Mouse (Mus musculus) liver, embryonic 14.5 days (tissue): ENCODE data around the gene Accs.

Experiments used
- CTCF ChIP-seq: IDR thresholded peaks from 2 replicates; pipeline ENCODE4 v1.5.1; 2016; ENCODE audit warnings: antibody characterized with exemption, low read depth, control low read depth
- EP300 ChIP-seq: IDR thresholded peaks from 2 replicates; pipeline ENCODE4 v1.6.1; 2016; ENCODE audit warnings: antibody characterized with exemption, low read depth

DNA sequence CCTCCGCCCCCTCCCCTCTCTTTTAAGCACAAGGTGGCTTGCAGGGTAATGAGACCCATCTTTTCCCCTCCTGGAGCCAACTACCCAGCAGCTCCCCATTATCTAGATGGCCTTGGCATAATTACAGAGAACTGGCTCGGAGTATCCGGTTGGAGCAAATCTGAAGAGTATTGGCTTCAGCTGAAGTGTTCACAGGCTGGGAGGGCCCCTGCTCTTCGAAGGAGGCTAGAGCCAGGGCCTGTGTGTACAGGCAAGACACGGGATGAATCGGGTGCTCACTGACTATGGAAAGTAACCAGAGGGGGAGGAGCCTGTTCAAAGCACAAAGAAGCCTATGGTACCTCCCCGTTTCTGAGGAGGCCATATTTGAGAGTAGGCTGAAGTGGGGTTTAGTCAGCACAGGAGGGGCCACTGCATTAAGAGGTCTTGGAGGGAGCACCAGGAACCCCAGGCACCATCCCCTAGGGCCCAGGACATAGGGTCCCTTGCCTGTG, 19.4 kb upstream of the Accs start, which contains the start of gene Accsl:
- no peak for TF ChIP-seq CTCF
- no peak for TF ChIP-seq EP300
